Mouse (Mus musculus) MEL (cell line): ENCODE results near the gene Map6.

Experiments used
- CHD2 ChIP-seq: IDR thresholded peaks from 2 replicates; pipeline ENCODE4 v1.6.1; 2011; ENCODE audit warnings: low read length, improper control_type of control experiment
- ETS1 ChIP-seq: IDR thresholded peaks from 2 replicates; pipeline ENCODE4 v1.6.1; 2012; ENCODE audit warnings: low read depth, mild to moderate bottlenecking, inconsistent platforms, low read length, improper control_type of control experiment, moderate library complexity
- GABPA ChIP-seq: IDR thresholded peaks from 2 replicates; pipeline ENCODE4 v1.6.1; 2012; ENCODE audit warnings: low read depth, mild to moderate bottlenecking, inconsistent platforms, low read length, improper control_type of control experiment, moderate library complexity
- ZMIZ1 ChIP-seq: IDR thresholded peaks from 2 replicates; pipeline ENCODE4 v1.6.1; 2012; ENCODE audit warnings: low read depth, mild to moderate bottlenecking, inconsistent platforms, low read length, improper control_type of control experiment, moderate library complexity

GRCm38 (mm10) chr7:99268506-99268900 is 1.3 kb downstream of the Map6 start:
- TF ChIP-seq ZMIZ1 (no peak), CHD2 (no peak), ETS1 (no peak), GABPA (no peak)
